Mouse (Mus musculus) lung, postnatal 0 days (tissue): ENCODE data around the gene Cxcl3.

Experiments used
- CTCF ChIP-seq: IDR thresholded peaks from 2 replicates; pipeline ENCODE4 v1.5.1; 2016; ENCODE audit warnings: antibody characterized with exemption, mild to moderate bottlenecking
- EP300 ChIP-seq: IDR thresholded peaks from 2 replicates; pipeline ENCODE4 v1.6.1; 2016; ENCODE audit warnings: antibody characterized with exemption, mild to moderate bottlenecking, control low read depth

DNA sequence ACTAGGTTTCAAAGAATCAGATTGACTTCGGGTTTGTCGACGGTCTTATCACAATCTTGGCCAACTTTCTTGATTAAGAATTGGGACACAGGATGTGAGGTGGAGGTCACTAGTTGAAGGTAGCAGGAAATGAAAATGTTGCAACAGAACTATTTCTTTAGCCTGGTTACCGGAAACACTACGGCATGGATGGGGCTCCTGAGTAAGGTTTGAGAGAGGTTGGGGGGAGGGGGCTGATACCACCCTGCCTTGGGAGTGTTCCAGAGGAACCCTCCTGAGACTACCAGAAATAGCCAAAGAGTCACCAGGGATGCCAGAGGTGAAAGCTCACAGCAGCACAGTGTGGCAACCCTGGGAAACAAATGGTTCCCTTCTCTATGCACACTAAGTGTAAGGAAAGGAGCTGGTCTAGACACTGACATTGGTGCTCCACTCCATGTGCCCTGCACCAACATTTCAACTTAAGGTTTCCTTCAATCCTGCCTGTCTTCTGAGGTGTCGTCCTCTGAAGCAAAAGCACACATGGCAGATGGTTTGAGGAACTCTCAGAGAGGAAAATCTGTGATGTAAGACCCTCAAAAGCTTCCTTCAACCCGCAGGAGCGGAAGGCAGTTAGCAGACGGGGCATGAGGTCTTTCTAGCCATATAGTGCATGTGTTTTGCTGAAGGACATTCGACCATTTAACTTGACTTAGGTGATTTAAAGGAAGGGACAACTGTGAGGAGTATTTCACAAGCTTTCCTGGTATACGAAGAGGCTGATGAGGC, 3.6 kb downstream of the Cxcl3 start:
- TF ChIP-seq CTCF (no peak), EP300 (peak; percentile 46; the same call in 1 of the 2 replicates)
